In genomic region chr17:16067858-16068257, GRCm38 (mm10) we compare ENCODE assay signal across 17 mouse cellular contexts.
"Had no signal": no experiment of that assay in that cellular context is flagged by ENCODE, and none has a peak within 500 bp of the region (broad histone marks: within the 10 kb centered on the region; RNA-seq: fewer than 3 reads in every experiment).

No protein-coding gene starts in this region.

- H3K4me3 ChIP-seq: liver, embryonic 15.5 days; lung, embryonic 15.5 days; megakaryocyte, embryonic 14.5 days; midbrain, embryonic 12.5 days; midbrain, embryonic 15.5 days; neural tube, embryonic 12.5 days; stomach, embryonic 15.5 days had no signal

- H3K9me3 ChIP-seq: liver, embryonic 15.5 days; lung, embryonic 15.5 days; megakaryocyte, embryonic 14.5 days; midbrain, embryonic 12.5 days; midbrain, embryonic 15.5 days; neural tube, embryonic 12.5 days; stomach, embryonic 15.5 days had no signal

- DNase-seq: liver, postnatal 0 days; lung, adult 2 months; lung, postnatal 14 days; lung, postnatal 36 days; right cerebral cortex, postnatal 14 days; thymus, adult 18-20 months; thymus, postnatal 14 days; thymus, postnatal 4 days had no signal

- ATAC-seq: liver, postnatal 0 days; lung, postnatal 0 days; midbrain, embryonic 15.5 days had no signal

- H3K4me2 ChIP-seq: liver, embryonic 15.5 days; lung, embryonic 15.5 days; midbrain, embryonic 12.5 days; midbrain, embryonic 15.5 days; neural tube, embryonic 12.5 days; stomach, embryonic 15.5 days had no signal

- H3K27me3 ChIP-seq: liver, embryonic 15.5 days; lung, embryonic 15.5 days; megakaryocyte, embryonic 14.5 days; midbrain, embryonic 12.5 days; midbrain, embryonic 15.5 days; neural tube, embryonic 12.5 days; stomach, embryonic 15.5 days had no signal

- H3K4me1 ChIP-seq: liver, embryonic 15.5 days; lung, embryonic 15.5 days; megakaryocyte, embryonic 14.5 days; midbrain, embryonic 12.5 days; midbrain, embryonic 15.5 days; neural tube, embryonic 12.5 days; stomach, embryonic 15.5 days had no signal

- H3K27ac ChIP-seq: liver, embryonic 15.5 days; lung, embryonic 15.5 days; macrophage; midbrain, embryonic 12.5 days; midbrain, embryonic 15.5 days; neural tube, embryonic 12.5 days; stomach, embryonic 15.5 days had no signal

- H3K36me3 ChIP-seq: liver, embryonic 15.5 days; lung, embryonic 15.5 days; midbrain, embryonic 12.5 days; midbrain, embryonic 15.5 days; neural tube, embryonic 12.5 days; stomach, embryonic 15.5 days had no signal

- H3K9ac ChIP-seq: liver, embryonic 15.5 days; liver, postnatal 0 days; lung, embryonic 15.5 days; midbrain, embryonic 12.5 days; midbrain, embryonic 15.5 days; neural tube, embryonic 12.5 days; stomach, embryonic 15.5 days had no signal
